Mouse (Mus musculus): ENCODE data around the gene Grb10.

Grb10 gene

GRCm38 (mm10) chr11:11905518-11905917 is 133.0 kb downstream of the Grb10 start:
- DNase-seq (ENCODE audit: low spot score in 2 of 2) = no peak

- DNase-seq (ENCODE audit: low spot score in 2 of 2) = no peak
Observed at GRCm38 (mm10) chr11:11904995-11905394, 133.5 kb downstream of the Grb10 start.

GRCm38 (mm10) chr11:11901509-11901908 is 137.0 kb downstream of the Grb10 start:
- DNase-seq (ENCODE audit: low spot score in 2 of 2) = no peak

- no peak for DNase-seq (ENCODE audit: low spot score in 2 of 2)
Observed at GRCm38 (mm10) chr11:11898496-11898895, 140.0 kb downstream of the Grb10 start.

GRCm38 (mm10) chr11:11897645-11898357 is 140.7 kb downstream of the Grb10 start, which contains the start of gene Ddc:
Ddc (minus strand) TSS chr11:11898144.
- no peak for DNase-seq (ENCODE audit: low spot score in 2 of 2)

GRCm38 (mm10) chr11:11895479-11895878 is 143.0 kb downstream of the Grb10 start:
- no peak for DNase-seq (ENCODE audit: low spot score in 2 of 2)

GRCm38 (mm10) chr11:11893769-11894168 is 144.7 kb downstream of the Grb10 start:
- no peak for DNase-seq (ENCODE audit: low spot score in 2 of 2)

GRCm38 (mm10) chr11:11892993-11893602 is 145.4 kb downstream of the Grb10 start:
- DNase-seq (ENCODE audit: low spot score in 2 of 2) = no peak

- DNase-seq (ENCODE audit: low spot score in 2 of 2) = no peak
Observed at GRCm38 (mm10) chr11:11891832-11892231, 146.7 kb downstream of the Grb10 start.

- no peak for DNase-seq (ENCODE audit: low spot score in 2 of 2)
Observed at GRCm38 (mm10) chr11:11890139-11890741, 148.2 kb downstream of the Grb10 start.

- no peak for DNase-seq (ENCODE audit: low spot score in 2 of 2)
Observed at GRCm38 (mm10) chr11:11888727-11889126, 149.8 kb downstream of the Grb10 start.

GRCm38 (mm10) chr11:11888051-11888450 is 150.4 kb downstream of the Grb10 start:
- no peak for DNase-seq (ENCODE audit: low spot score in 2 of 2)

GRCm38 (mm10) chr11:11886403-11886998 is 152.0 kb downstream of the Grb10 start:
- no peak for DNase-seq (ENCODE audit: low spot score in 2 of 2)

GRCm38 (mm10) chr11:11885921-11886320 is 152.6 kb downstream of the Grb10 start:
- DNase-seq (ENCODE audit: low spot score in 2 of 2) = no peak

GRCm38 (mm10) chr11:11885246-11885643 is 153.2 kb downstream of the Grb10 start:
- no peak for DNase-seq (ENCODE audit: low spot score in 2 of 2)

GRCm38 (mm10) chr11:11884533-11885245 is 153.8 kb downstream of the Grb10 start:
- no peak for DNase-seq (ENCODE audit: low spot score in 2 of 2)

- DNase-seq (ENCODE audit: low spot score in 2 of 2) = no peak
Observed at GRCm38 (mm10) chr11:11881783-11882155, 156.7 kb downstream of the Grb10 start.

- no peak for DNase-seq (ENCODE audit: low spot score in 2 of 2)
Observed at GRCm38 (mm10) chr11:11881026-11881782, 157.3 kb downstream of the Grb10 start.
